Mouse (Mus musculus) kidney, adult 2 months (tissue): ENCODE measurements around the gene Mbnl2.

Source experiments
- CTCF ChIP-seq: fragments of 200-500 bp; conservative IDR thresholded peaks from 2 replicates; pipeline ENCODE4 v1.5.1; 2011; ENCODE audit warnings: low read depth, mild to moderate bottlenecking, control low read depth, low read length, moderate library complexity, mixed read lengths; ENCODE audit not compliant: insufficient read depth, insufficient read length
- POLR2A ChIP-seq: fragments of 200-500 bp; IDR thresholded peaks from one replicate; pipeline ENCODE4 v1.6.1; 2011; ENCODE audit warnings: low read depth, low read length, control low read depth

DNA sequence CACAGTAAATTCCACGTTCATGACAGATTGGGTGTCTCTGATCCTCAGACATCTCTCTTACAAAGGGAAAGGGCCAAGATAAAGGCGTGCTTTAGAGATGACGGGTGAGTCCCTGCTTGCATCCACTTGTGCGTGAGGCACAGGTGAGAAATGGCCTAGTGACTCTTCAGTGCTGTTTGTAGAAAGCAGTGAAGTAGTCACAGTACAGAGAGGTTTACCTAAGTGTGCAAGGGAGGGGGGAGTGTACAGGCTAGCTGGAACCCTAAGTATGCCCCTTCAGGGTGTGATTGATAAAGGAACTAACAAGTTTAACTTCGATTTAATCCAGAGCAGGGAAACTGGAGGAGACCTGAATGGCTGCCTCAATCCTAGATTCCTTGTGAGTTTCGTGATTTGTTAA lies 130.8 kb downstream of the Mbnl2 start:
- TF ChIP-seq CTCF (no peak), POLR2A (no peak)
